Mouse (Mus musculus) liver, embryonic 14.5 days (tissue): Measurements from ENCODE around the gene Olfr709-ps1.
"Not testable (repeated sequence)": the region's sequence is repeated elsewhere in the genome, so short reads cannot be mapped to it uniquely, and the experiment has no call there.

Experiments used
- CTCF ChIP-seq: IDR thresholded peaks from 2 replicates; pipeline ENCODE4 v1.5.1; 2016; ENCODE audit warnings: antibody characterized with exemption, low read depth, control low read depth
- EP300 ChIP-seq: IDR thresholded peaks from 2 replicates; pipeline ENCODE4 v1.6.1; 2016; ENCODE audit warnings: antibody characterized with exemption, low read depth

- TF ChIP-seq EP300, CTCF: not testable (repeated sequence)
These were observed 30.9 kb downstream of the Olfr709-ps1 start, which contains the start of gene Olfr707 for GRCm38 (mm10) chr7:106901141-106901540.
